Mouse (Mus musculus): ENCODE measurements around the gene Gm10491.

Gm10491 gene

GRCm38 (mm10) chrX:7879819-7880218 is 27.8 kb downstream of the Gm10491 start:
- in situ Hi-C loops (cut with MboI), result loop anchor here (25.0 kb wide), 1 partner anchor 257 kb away; the partner anchor contains the start of genes Rbm3 and Wdr13

DNA sequence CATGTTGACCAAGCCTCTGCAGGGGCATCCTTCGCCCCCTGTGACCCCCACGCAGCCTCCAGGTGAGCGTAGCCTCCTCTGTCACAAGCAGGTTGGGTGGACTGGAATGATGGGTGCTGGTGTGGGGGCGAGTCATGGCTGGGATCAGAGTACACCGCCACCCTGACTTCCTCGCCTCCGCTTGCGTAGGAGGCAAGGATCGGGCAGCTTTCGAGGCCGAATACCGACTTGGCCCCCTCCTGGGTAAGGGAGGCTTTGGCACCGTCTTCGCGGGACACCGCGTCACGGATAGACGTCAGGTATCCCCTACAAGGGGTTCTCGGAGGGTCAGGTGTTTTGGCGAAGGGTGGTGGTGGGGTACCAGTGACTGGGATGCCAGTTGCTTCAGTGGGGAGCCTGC is 29.1 kb downstream of the Gm10491 start:
- in situ Hi-C loops (cut with MboI), result loop anchor here (25.0 kb wide), 1 partner anchor 259 kb away; the partner anchor contains the start of genes Rbm3 and Wdr13

DNA sequence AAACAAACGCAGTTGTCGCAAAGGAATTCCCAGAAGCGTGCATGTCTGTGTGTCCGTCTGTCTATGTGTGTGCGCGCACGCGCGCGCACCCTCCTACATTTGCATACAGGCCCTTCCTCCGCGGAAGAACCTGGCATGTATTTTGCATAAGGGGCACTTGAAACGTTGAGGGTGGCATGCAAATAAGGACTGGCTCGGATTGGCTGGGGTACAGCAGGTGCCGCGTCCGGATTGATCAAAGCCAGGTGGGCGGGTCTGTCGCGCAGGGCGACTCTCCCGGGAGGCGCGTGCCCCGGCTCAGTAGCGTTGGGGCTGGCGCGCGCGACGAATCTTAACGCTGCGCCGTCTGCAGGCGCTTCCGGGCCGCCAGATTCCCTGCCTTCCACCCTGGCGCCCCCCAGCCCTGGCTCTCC is 29.6 kb downstream of the Gm10491 start, which contains the start of gene Pim2:
Gene Pim2, plus strand, starts transcription at position 256 of the 413 bp plus-strand sequence.
- in situ Hi-C loops (cut with MboI), result loop anchor here (25.0 kb wide), 1 partner anchor 259 kb away; the partner anchor contains the start of genes Rbm3 and Wdr13

GRCm38 (mm10) chrX:7869826-7870225 is 37.8 kb downstream of the Gm10491 start:
- in situ Hi-C loops (cut with MboI), result no loop called here

DNA sequence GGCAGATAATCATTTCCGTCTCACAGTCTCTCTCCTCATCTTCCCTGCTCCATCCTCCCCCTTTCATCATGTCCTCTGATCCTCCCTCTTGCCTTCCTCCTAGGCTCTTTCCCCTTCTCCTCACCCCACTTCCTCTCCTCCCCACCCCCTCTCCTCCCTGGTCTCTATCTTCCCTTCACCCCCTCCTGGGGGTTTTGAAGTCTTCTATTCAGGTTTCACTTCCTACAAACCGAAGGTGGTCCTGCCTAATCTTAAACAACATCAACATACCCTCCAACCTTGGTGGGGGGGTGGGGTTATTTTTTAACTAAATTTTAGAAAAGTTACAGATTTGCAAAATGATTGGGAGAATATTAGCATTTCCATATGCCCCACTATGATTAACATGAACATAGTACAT is 39.1 kb downstream of the Gm10491 start:
- in situ Hi-C loops (cut with MboI), result no loop called here

- in situ Hi-C loops (cut with MboI), result no loop called here
Measured at GRCm38 (mm10) chrX:7867141-7867540, 40.5 kb downstream of the Gm10491 start.

- in situ Hi-C loops (cut with MboI), result no loop called here
Measured at GRCm38 (mm10) chrX:7865786-7866185, 41.8 kb downstream of the Gm10491 start.

DNA sequence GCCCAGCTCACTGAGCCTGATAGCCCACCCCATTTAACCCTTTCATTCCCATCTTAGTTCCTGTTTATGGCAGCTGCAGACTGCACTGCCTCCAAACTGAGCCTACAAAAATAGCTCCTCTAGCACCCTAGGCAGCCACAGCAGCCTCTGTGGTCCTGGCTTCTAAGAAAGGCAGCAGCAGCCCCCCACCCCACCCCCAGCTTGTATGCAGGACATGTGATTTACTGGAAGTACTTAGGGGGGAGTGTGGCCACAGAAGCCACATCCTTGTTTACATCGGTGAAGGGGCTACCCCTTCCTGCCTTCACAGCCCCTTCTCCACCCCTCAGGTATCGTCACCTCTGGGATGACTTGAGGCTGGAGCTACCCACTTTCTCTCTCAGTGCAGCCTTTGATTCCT is 42.3 kb downstream of the Gm10491 start:
- in situ Hi-C loops (cut with MboI), result no loop called here

DNA sequence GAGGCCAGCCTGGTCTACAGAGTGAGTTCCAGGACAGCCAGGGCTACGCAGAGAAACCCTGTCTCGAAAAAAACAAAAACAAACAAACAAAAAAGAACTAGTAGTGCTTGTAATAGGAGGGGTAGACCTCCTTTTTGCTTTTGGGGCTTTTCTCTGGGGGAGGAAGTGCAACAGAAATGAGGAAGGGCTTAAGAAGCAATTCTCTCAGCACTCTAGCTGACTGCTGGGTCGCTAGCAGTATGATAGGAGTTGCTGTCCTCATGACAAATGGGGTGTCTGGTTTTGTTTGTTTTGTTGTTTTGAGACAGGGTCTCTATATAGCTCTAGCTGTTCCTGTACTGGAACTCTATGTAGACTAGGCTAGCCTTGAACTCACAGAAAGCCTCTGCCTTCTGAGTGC is 43.1 kb downstream of the Gm10491 start:
- in situ Hi-C loops (cut with MboI), result no loop called here

GRCm38 (mm10) chrX:7863181-7863580 is 44.5 kb downstream of the Gm10491 start:
- in situ Hi-C loops (cut with MboI), result no loop called here

DNA sequence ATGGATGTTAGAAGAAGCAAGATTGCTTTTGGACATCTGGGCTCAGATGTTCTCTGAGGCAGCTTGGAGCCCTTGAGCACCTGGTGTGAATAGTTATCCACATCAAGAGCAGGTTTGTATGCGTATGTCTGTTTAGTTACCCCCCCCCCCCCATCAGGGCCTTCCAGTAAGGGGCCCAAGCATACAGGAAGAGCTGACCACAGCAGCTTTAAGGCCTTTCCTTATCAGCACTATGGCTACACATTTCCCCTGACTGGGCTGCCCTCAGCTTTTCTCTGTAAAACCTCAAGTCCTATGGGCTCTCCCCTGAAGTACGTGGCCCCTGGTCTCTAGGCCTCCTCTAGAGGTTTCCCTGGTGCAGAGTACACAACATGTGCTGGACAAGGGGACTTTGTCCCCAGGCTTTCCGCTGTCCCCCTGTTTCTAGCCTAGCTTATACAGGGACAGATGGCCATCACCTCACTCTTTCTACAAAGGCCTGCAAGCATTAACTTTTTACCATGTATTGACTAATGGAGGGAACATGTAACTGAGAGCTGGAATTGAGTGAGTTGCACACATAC is 48.4 kb downstream of the Gm10491 start:
- in situ Hi-C loops (cut with MboI), result no loop called here
